Mouse (Mus musculus) olfactory bulb, adult 2 months (tissue): ENCODE measurements at regions not wholly inside any gene's neighbourhood (a gene's known extent, or its start where the extent isn't known, plus 50 kb on each side); places are given as distances from the start of the nearest gene placed in this dataset.

Experiments
- CTCF ChIP-seq: fragments of 200-500 bp; IDR thresholded peaks from 2 replicates; pipeline ENCODE4 v1.5.1; 2012; ENCODE audit warnings: low read depth, mild to moderate bottlenecking, low read length, moderate library complexity; ENCODE audit not compliant: insufficient read depth
- POLR2A ChIP-seq: fragments of 200-500 bp; IDR thresholded peaks from 2 replicates; pipeline ENCODE4 v1.6.1; 2012; ENCODE audit warnings: mild to moderate bottlenecking, low read depth, low read length, moderate library complexity; ENCODE audit not compliant: insufficient read depth

GRCm38 (mm10) chr7:83452309-83452708 lies 132.4 kb upstream of the Tmc3 start:
- TF ChIP-seq POLR2A = no peak
- no peak for TF ChIP-seq CTCF
